Mouse (Mus musculus): ENCODE results near the gene Ybx3. TPM values are rescaled to one million over a fixed set of nuclear protein-coding genes. Genes with fewer than 3 reads are reported as not detected.

The Ybx3 gene
- total RNA-seq, 2 experiments from 2014 or later: 40.9 to 44.5 TPM

DNA sequence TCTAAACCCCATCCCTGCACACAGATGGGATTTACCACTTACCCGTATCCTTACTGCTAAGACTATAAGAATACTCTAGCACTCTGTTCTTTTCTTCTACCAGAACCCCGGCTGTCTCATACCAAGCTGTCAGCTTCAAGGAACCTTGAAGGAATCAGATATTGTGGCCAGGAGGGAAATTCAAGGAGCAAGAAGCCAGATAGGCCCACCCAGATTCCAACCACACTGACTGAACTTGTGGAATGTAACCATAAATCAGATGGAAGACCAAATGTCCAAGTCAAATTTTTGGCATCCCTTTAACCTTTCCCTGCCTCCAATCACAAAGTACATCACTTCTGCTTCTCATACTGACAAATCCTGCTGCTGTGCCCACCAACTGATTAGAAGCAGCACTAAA lies 41.2 kb downstream of the Ybx3 start:
- intact Hi-C loops (cut with DNase I): no loop called here
- DNase-seq (ENCODE audit: low spot score in 2 of 2): no peak

DNA sequence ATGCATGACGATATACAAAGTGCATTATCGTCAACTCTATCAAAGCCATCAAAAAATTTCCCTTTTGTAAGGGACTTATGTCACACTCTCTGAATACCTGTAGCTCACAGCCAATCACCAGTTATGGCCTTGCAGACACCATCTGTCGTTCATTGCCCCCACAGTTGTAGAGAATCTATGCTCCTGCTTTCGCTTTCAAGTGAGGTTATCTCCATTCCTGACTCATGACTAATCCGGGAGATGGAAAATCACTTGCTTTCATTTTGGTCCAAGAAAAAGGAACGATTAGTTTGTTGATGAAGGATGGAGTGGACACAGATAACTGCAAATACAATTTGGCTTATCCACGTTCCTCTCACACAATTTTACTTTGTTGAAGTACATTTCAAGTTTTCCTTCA lies 43.9 kb downstream of the Ybx3 start:
- intact Hi-C loops (cut with DNase I): no loop called here
- no peak for DNase-seq (ENCODE audit: low spot score in 2 of 2)

DNA sequence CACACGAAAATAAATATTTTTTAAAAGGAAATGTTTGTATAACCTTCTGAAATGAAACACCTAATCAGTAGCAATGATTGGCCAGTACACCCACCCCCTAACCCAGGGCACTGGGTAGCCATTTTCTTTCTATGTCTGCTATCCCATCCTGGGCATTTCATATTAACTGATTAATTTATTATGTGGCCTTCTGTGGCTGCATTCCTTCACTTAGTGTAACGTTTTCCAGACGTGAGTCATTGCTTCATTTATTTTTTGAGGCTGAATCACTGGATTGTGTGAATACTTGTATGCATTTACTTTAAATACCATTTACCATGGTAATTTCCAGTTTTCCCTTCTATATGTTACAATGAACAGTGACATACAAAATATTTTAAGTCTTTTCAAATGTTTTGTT lies 48.2 kb downstream of the Ybx3 start:
- intact Hi-C loops (cut with DNase I): no loop called here
- DNase-seq (ENCODE audit: low spot score in 2 of 2): no peak

DNA sequence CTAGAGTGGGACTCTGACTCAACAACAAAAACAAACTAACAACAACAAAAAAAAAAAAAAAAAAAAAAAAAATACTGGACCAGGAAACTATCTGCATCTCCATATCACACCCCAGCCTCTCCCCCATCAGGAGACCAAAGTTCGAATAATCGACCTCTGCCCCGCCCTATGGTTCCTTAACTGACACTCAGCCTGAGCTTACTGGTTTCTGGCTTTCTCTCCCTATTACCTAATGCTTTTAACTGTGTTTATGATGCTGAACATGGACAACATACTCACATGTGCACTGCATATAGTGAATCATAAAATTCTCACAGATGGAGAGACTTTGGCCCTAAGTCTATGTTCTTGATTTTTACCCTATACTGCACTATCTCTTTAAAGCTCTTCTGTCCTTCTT lies 49.0 kb downstream of the Ybx3 start:
- DNase-seq (ENCODE audit: low spot score in 2 of 2): no peak

DNA sequence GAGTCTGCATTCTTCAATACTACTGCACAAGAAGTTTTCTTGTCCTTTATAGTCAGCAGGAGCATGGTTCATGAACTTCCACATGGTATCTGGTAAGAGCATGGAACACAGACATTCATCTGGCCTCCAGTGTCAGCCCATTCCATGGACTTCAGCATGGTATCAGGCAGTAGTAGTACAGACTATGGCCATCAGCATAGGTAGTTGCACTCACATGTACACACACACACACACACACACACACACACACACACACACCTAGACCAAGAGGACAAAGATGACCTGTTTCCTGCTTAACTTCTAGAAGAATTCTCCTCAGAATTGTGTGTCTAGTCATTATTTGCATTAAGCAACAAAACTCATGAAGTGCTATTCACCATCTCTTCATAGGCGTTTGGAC lies 49.5 kb downstream of the Ybx3 start:
- no peak for DNase-seq (ENCODE audit: low spot score in 2 of 2)
- intact Hi-C loops (cut with DNase I): no loop called here

More for the DNA sequence above, 49.0 kb downstream of the Ybx3 start:
- intact Hi-C loops (cut with DNase I): no loop called here

DNA sequence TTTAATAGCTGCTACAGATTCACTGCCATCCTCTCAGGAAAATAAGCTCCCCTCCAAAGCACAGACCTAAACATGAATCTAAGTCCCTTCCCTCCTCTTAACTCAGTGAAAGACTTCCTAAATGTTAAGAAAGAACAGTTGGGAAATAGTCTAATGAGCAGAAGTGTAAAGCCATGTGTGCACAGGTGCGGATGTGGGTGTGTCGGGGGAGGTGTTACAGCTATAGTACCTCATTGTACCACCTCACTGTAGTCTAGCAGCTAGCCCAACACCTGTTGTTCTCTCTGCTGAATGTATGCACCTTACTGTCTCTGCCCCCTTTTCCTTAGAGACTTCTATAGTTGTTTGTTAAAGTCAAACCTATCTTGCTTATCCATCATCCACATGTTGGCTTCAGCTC lies 61.2 kb downstream of the Ybx3 start:
- intact Hi-C loops (cut with DNase I): no loop called here

DNA sequence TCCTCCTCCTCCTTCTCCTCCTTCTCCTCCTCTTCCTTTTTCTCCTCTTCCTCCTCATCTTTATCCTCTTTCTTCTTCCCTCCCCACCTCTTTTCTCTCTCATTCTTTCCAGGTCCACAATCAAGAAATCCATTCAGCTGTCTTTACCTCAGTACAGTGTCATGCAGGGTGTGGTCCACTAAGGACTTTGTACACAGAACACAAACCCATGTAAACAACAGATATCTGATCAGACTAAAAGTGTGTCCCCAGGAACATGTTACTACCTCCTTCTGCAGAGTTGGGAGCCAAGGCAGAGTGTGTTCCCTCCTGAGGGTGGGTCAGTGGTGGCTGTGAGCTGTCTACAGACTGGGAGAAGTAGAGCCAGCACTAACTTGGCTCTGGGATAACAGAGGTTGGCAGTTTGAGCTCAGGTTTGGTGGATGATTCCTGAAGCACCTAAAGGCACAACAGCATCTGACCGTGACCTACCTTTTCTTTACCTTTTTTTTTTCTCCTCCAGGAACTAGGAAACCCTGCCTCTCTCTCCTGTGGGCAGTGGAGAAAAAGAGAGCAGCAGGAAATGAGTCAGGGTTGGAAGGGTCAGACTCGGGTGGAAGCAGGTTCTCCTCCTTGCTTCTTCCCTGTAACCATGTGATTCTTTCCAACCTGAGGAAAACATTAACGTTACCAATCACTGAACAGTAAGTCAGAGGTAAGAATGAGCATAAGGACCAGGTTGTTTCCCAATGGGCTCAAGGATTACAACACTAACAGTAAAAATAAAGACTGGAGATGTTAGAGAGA lies 66.2 kb downstream of the Ybx3 start:
- intact Hi-C loops (cut with DNase I): no loop called here
- DNase-seq (ENCODE audit: low spot score in 2 of 2): no peak

More for the DNA sequence above, 61.2 kb downstream of the Ybx3 start:
- DNase-seq (ENCODE audit: low spot score in 2 of 2): no peak

DNA sequence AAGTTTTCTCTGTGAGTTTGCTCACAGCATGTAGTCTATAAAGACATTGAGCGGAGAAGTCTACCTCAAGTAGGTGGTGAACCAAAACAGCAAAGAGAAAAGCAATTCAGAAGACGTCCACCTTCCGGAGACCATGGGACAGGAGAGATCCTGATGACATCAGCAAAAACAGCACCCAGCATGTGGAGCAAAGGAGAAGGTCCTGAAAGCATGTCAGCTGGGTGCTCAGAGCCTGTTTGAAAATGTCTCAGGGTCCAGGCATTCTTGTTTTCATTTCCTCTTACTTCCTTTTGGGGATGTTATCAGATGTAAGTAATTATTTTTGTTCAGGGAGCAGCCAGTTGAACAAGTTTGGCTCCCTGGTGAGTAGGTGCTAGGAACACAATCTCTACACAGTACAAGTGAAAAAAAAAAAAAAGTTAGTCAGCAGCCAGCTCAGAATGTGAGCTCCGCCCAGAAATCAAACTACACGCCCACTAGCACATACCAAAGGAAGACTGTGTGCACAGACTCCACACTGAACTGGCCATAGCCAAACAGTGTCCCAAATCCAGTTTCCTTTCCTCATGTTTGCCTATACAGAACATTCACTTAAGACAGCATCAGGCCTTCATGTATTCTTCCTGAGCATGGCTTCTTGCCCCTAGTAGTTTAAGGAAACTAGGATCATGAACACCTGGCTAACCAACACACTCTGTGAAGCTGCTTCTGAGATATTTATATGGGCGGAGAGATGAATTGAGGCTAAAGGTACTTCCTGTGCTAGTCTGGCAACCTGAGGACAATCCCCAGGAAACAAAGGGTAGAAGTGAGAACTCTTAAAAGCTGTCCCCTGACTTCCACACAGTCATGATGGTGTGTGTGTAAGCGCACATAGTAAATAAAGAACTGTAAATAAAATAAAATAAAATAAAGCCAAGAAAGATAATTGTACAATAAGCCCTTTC lies 71.8 kb downstream of the Ybx3 start:
- DNase-seq (ENCODE audit: low spot score in 2 of 2): no peak
- intact Hi-C loops (cut with DNase I): no loop called here

Other genes with a start within 250 kb of the Ybx3 start
- gene Klra2, start 141.1 kb downstream of the Ybx3 start, total RNA-seq (2021): under 1 TPM in 1 of 2 experiments, not detected in 1; 0.20 TPM
- gene Magohb, start 95.2 kb downstream of the Ybx3 start, total RNA-seq (2021): 1 to 10 TPM; 7.3 to 9.6 TPM
- under 1 TPM in 1 of 2 experiments, not detected in 1; 0.34 TPM for gene Styk1, start 34.9 kb downstream of the Ybx3 start, total RNA-seq (2021)
- not detected for gene 5430401F13Rik, start 97.9 kb upstream of the Ybx3 start, total RNA-seq (2021)
- gene Gm6619, start 97.9 kb upstream of the Ybx3 start, total RNA-seq (2021): not detected
- not detected for gene Tas2r130, start 242.4 kb upstream of the Ybx3 start, total RNA-seq (2021)

All from left cerebral cortex, postnatal 36 days (tissue).